In genomic region chr13:104037531-104038290, GRCm38 (mm10) we compare ENCODE assay signal across 11 mouse cellular contexts.
DNase-seq lines count a peak whose midpoint lies in the region; ATAC-seq and TF ChIP-seq lines count a peak whose summit lies in the region.
"Had no signal": no experiment of that assay in that cellular context is flagged by ENCODE, and none has a peak within 500 bp of the region (broad histone marks: within the 10 kb centered on the region; RNA-seq: fewer than 3 reads in every experiment).

No protein-coding gene starts in this region.

- TF ChIP-seq CTCF in kidney, postnatal 0 days (IDR thresholded peaks at IDR 0.05; ENCODE audit: low read depth), result no peak

- H3K27me3 ChIP-seq in kidney, postnatal 0 days (ENCODE audit: insufficient read depth, low read length), result no peaks in the 10 kb centered on the region
- no peaks in the 10 kb centered on the region for H3K27me3 ChIP-seq in embryonic facial prominence, embryonic 13.5 days
- H3K27me3 ChIP-seq in liver, embryonic 15.5 days, result no peaks in the 10 kb centered on the region
- H3K27me3 ChIP-seq in stomach, embryonic 14.5 days (ENCODE audit: control insufficient read depth, insufficient read depth, low read length), result no peaks in the 10 kb centered on the region
- H3K27me3 ChIP-seq in midbrain, embryonic 13.5 days, result no peaks in the 10 kb centered on the region
- H3K27me3 ChIP-seq: heart, embryonic 13.5 days had no signal

- 23% methylated on average over 9 of the region's 9 CpGs for WGBS in kidney, postnatal 0 days
- 28% methylated on average over 9 of the region's 9 CpGs for WGBS in embryonic facial prominence, embryonic 13.5 days
- 55% methylated on average over 9 of the region's 9 CpGs for WGBS in liver, embryonic 15.5 days (ENCODE audit: insufficient replicate concordance)
- 26% methylated on average over 9 of the region's 9 CpGs for WGBS in stomach, embryonic 14.5 days
- 78% methylated on average over 9 of the region's 9 CpGs for WGBS in midbrain, embryonic 13.5 days

- H3K4me2 ChIP-seq in kidney, postnatal 0 days (ENCODE audit: low read length), result peak overlapping the region; percentile 11
- 0 out of 2 replicates have a peak overlapping the region, but pooled peaks have one; percentile 7 for H3K4me2 ChIP-seq in embryonic facial prominence, embryonic 13.5 days
- 0 out of 2 replicates have a peak overlapping the region, but pooled peaks have one; percentile 23 for H3K4me2 ChIP-seq in liver, embryonic 15.5 days
- peak overlapping the region; percentile 24 for H3K4me2 ChIP-seq in stomach, embryonic 14.5 days (replicated peaks; ENCODE audit: low read depth, low read length)
- no peak overlapping the region for H3K4me2 ChIP-seq in midbrain, embryonic 13.5 days (replicated peaks)
- H3K4me2 ChIP-seq: heart, embryonic 13.5 days had no signal

- H3K9me3 ChIP-seq in kidney, postnatal 0 days (replicated peaks; ENCODE audit: low read length), result no peaks in the 10 kb centered on the region
- H3K9me3 ChIP-seq in embryonic facial prominence, embryonic 13.5 days, result no peaks in the 10 kb centered on the region
- no peaks in the 10 kb centered on the region for H3K9me3 ChIP-seq in liver, embryonic 15.5 days (replicated peaks)
- H3K9me3 ChIP-seq in stomach, embryonic 14.5 days (ENCODE audit: control insufficient read depth, low read depth, low read length), result no peaks in the 10 kb centered on the region
- H3K9me3 ChIP-seq in midbrain, embryonic 13.5 days, result no peaks in the 10 kb centered on the region
- H3K9me3 ChIP-seq: heart, embryonic 13.5 days had no signal

- peak; percentile 82 for DNase-seq in kidney, postnatal 0 days (ENCODE audit: low spot score)
- no peak for DNase-seq in kidney, adult 8-10 months
- DNase-seq in left cerebral cortex, adult 8-10 months (ENCODE audit: low spot score in 2 of 2), result no peak
- DNase-seq: embryo, embryonic 11 days had no signal

- H3K4me3 ChIP-seq in kidney, postnatal 0 days (replicated peaks; ENCODE audit: low read depth, low read length), result no peak overlapping the region
- no peak overlapping the region for H3K4me3 ChIP-seq in embryonic facial prominence, embryonic 13.5 days
- H3K4me3 ChIP-seq in liver, embryonic 15.5 days (replicated peaks), result no peak overlapping the region
- H3K4me3 ChIP-seq in stomach, embryonic 14.5 days (ENCODE audit: low read depth, low read length), result no peak overlapping the region
- H3K4me3 ChIP-seq in midbrain, embryonic 13.5 days (replicated peaks), result no peak overlapping the region
- H3K4me3 ChIP-seq: heart, embryonic 13.5 days had no signal

- peak overlapping the region; percentile 63 for H3K27ac ChIP-seq in kidney, postnatal 0 days
- peak overlapping the region; percentile 74 for H3K27ac ChIP-seq in embryonic facial prominence, embryonic 13.5 days
- peak overlapping the region; percentile 69 for H3K27ac ChIP-seq in liver, embryonic 15.5 days (replicated peaks)
- H3K27ac ChIP-seq in stomach, embryonic 14.5 days (ENCODE audit: low read length), result peak overlapping the region; percentile 89
- no peak overlapping the region for H3K27ac ChIP-seq in midbrain, embryonic 13.5 days

- peak; percentile 58 for ATAC-seq in kidney, postnatal 0 days (replicated peaks; ENCODE audit: low FRiP score, low read depth)
- peak; percentile 57; the same call in 1 of the 2 replicates for ATAC-seq in embryonic facial prominence, embryonic 13.5 days (ENCODE audit: insufficient number of reproducible peaks, insufficient read depth, low FRiP score, low TSS enrichment, low read depth)
- ATAC-seq in liver, embryonic 15.5 days (ENCODE audit: insufficient read depth), result peak; percentile 77
- peak; percentile 80 for ATAC-seq in stomach, embryonic 14.5 days (ENCODE audit: insufficient number of reproducible peaks, insufficient read depth, low FRiP score, low read depth)
- ATAC-seq in midbrain, embryonic 13.5 days, result no peak
- no peak for ATAC-seq in megakaryocyte-erythroid progenitor cell, adult 5-6 weeks (replicated peaks; ENCODE audit: low FRiP score, low TSS enrichment, poor library complexity, severe bottlenecking)
- ATAC-seq: midbrain, embryonic 16.5 days had no signal

- H3K36me3 ChIP-seq in kidney, postnatal 0 days (ENCODE audit: insufficient read depth, low read length), result no peaks in the 10 kb centered on the region
- H3K36me3 ChIP-seq in embryonic facial prominence, embryonic 13.5 days, result no peaks in the 10 kb centered on the region
- H3K36me3 ChIP-seq in liver, embryonic 15.5 days (replicated peaks), result no peaks in the 10 kb centered on the region
- no peaks in the 10 kb centered on the region for H3K36me3 ChIP-seq in stomach, embryonic 14.5 days (ENCODE audit: control insufficient read depth, insufficient read depth, low read length)
- H3K36me3 ChIP-seq in midbrain, embryonic 13.5 days, result peaks cover 33% of the 10 kb centered on the region

- H3K9ac ChIP-seq in kidney, postnatal 0 days (ENCODE audit: low read depth, low read length), result no peak overlapping the region
- H3K9ac ChIP-seq in embryonic facial prominence, embryonic 13.5 days, result no peak overlapping the region
- H3K9ac ChIP-seq in liver, embryonic 15.5 days, result no peak overlapping the region
- H3K9ac ChIP-seq in stomach, embryonic 14.5 days (replicated peaks; ENCODE audit: low read depth, low read length), result no peak overlapping the region
- no peak overlapping the region for H3K9ac ChIP-seq in midbrain, embryonic 13.5 days (replicated peaks)
- H3K9ac ChIP-seq: heart, embryonic 13.5 days had no signal

- H3K4me1 ChIP-seq in kidney, postnatal 0 days (replicated peaks; ENCODE audit: insufficient read depth, low read length), result peaks cover 36% of the 10 kb centered on the region
- H3K4me1 ChIP-seq in embryonic facial prominence, embryonic 13.5 days, result peaks cover 67% of the 10 kb centered on the region
- peaks cover 57% of the 10 kb centered on the region for H3K4me1 ChIP-seq in liver, embryonic 15.5 days (replicated peaks)
- peaks cover 46% of the 10 kb centered on the region for H3K4me1 ChIP-seq in stomach, embryonic 14.5 days (ENCODE audit: control insufficient read depth, insufficient read depth, low read length)
- peaks cover 10% of the 10 kb centered on the region; the same call in 1 of the 2 replicates for H3K4me1 ChIP-seq in midbrain, embryonic 13.5 days (replicated peaks)

Comparison
In these comparisons a context has a peak if more than half of its experiments do, and no peak if none do; other contexts are left out.
1. ATAC-seq: peak in kidney, postnatal 0 days (single experiment), embryonic facial prominence, embryonic 13.5 days (single experiment), liver, embryonic 15.5 days (single experiment) and stomach, embryonic 14.5 days (single experiment); none in midbrain, embryonic 13.5 days (single experiment) and megakaryocyte-erythroid progenitor cell, adult 5-6 weeks (single experiment).